Mouse (Mus musculus): Measurements from ENCODE around the gene Smarce1.

Gene Smarce1

GRCm38 (mm10) chr11:99226298-99226697, 4.5 kb downstream of the Smarce1 start:
- no peak for DNase-seq

DNA sequence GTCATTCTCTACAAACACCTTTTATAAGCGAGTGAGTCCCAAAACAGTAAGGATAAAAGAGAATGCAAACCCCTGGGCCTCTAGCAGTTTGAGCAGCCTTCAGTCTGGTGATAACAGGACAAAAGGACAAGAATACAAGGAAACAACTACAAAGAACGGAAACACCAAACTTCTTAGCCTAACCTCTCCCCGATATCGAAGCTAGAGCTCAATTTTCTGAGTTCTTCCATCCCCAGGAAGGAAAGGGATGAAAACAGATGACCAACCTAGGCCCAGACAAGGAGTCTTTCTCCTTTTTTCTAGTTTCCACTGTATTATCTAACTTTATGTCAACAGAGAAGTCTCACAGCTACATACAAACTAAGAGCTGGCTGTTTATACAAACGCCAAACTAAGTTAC, 7.5 kb downstream of the Smarce1 start:
- DNase-seq: no peak

DNA sequence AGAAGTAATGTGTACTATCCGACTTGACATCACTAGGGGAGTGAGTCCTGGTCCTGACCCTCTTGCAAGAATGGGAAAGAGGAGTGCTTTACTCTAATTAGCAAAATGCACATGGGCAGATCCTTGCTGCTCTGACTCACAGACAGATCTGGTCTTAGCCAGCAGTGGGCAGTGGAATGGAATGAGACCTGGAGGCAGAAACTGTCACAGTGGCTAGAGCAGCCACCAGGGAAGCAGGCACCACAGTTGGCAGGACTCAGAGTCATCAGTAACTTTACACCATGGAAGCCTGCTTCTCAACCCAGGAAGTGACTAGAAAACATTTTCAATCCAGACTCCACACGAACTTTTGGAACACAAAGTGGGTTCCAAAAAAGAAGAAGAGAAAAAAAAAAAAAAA, 9.0 kb downstream of the Smarce1 start:
- DNase-seq: no peak

DNA sequence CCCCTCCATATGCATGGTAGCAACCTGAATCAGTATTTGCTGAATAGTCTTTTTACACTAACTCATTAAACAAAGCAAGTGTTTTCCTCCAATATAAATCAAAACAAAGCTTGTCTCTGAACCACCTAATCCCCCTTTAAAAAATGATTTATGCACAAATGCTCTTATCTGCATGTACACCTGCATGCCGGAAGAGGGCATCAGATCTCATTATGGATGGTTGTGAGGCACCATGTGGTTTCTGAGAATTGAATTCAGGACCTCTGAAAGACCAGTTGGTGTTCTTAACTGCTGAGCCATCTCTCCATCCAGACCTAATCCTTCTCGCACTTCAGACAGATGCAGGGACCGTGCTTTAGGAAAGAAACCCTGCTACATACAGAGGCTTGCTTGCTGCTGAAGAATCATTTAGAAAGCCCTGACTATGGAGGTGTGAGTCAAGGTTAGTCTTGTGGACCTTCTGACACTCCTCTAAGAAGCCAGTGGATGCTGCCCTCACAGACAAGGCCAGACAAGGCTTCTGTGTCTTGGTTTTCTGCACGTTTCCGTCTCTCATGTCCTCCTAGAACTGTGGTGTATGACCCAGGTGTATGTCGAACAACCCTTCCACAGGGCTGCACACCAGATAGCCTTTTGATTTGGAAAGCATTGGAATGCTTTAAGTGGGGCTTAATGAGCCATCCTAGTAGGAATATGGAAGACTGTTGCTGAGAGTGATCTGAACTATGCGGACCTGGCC, 13.4 kb downstream of the Smarce1 start:
- no peak for DNase-seq

- no peak for DNase-seq
Measured at GRCm38 (mm10) chr11:99216181-99216580, 14.6 kb downstream of the Smarce1 start.

DNA sequence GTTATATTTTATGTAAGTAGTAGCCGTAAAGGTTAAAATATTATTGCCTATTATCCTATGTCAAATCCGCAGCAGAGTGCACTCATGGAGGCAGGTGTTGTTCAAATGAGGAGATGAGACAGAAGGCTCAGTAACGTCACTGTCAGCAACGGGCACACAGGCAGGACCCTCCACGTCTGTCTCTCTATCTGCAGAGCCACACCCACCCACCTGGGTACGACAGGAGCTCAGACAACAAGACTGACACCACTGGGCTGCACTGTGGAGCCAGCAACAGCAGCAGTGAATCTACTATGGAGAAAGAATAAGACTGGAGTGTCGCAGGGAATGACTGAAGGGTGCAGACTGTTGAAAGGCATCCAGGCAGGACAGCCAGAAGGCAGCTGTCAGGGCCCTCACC, 18.1 kb downstream of the Smarce1 start:
- DNase-seq: no peak

- DNase-seq: no peak
Measured at GRCm38 (mm10) chr11:99211964-99212363, 18.9 kb downstream of the Smarce1 start.

- DNase-seq: no peak
Measured at GRCm38 (mm10) chr11:99208105-99208669, 22.6 kb downstream of the Smarce1 start.

DNA sequence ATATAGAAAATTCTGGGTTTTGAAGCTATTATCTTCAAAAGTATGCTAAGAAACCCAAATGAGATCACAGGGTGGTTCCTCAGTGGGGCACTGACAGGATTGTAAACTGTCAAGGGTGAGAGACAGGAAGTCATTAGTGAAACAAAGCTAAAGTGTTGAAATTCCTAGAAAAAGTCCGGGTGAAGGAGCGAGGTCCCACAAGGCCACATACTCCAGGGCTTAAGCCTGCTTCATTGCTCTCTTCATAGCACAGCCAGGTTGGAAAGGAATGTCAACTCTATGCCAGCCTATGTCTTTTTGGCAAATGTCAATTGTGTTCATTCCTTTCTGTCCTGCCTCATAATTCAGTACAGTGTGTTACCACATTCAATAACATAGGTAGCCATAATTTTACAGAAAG, 23.4 kb downstream of the Smarce1 start:
- DNase-seq: no peak

- DNase-seq: no peak
Measured at GRCm38 (mm10) chr11:99206954-99207353, 23.9 kb downstream of the Smarce1 start.

DNA sequence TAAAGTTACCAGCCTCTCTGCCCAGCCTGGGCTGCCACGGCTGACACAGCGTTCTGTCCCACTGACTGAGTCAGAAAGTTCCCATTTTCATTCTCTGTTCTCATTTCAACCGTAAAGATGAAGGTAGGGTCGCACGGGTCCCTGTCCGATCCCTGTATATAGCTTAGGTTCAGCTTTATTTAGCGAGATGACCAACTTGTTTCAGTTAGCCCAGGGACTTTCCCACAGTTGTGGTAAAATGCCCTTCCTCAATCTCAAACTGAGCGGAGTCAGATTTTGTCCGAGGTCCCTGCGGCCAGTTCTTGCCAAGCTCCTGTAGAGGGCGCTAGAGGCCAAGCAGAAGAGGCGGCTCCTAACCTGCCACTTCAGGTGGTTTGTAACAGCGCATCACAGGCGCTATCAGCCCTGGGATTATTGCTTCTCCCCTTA, 41.6 kb downstream of the Smarce1 start:
- peak; percentile 17 to 46 for DNase-seq

- no peak for DNase-seq
Measured at GRCm38 (mm10) chr11:99187348-99187747, 43.5 kb downstream of the Smarce1 start.

DNA sequence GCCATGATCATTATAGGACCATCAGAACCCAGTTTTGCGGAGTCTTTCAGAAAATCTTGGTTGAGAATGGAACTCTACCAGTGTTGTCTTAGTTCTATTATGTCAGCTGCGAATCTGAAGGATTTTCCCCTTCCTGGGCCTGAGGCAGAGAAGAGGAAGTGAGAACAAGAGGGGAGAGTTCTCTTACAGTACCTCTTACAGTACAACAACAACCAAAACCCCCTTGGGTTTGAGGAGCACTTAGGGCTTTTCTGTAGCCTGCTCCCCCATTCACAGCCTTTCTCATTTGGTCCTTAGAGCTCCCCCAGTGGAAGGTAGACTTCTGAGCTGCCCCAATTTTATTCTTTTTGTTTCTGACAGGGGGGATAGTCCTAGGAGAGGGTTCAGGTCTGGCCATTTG, 44.0 kb downstream of the Smarce1 start:
- DNase-seq: no peak

DNA sequence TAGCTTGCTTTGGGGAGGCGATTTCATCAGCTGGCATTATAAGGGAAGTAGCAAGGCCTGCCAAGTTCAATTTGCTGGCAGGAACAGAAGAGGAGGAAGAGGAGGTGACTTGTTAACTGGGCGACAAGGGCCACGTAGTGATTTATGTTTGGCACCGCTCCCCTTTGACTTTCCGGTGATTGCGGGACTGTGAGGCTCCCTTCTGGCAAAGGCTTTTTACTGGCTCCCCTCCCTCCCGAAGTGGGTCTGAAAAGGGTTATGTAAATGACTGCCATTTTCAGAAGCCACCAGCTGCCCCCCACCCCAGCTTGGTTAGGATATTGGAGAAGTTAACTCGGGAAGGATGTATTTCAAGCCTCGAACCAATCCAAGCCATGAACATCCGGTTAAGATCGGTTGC, 48.2 kb downstream of the Smarce1 start:
- peak; percentile 7 to 8 for DNase-seq

GRCm38 (mm10) chr11:99180071-99180470, 50.7 kb downstream of the Smarce1 start:
- DNase-seq: no peak

DNA sequence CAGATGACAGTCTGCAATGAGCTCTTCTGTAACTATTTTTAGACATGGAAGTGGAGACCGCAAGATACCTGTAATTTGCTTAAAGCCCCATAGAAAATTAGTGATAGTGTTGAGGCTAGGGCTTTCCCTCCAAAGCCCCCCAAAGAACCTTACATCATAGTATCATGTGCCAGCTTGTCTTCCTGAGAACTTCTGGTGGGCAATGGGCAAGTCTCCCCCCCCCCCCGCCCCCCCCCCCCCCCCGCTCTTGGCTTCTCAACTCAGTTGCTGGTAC, 53.0 kb downstream of the Smarce1 start:
- DNase-seq: no peak

DNA sequence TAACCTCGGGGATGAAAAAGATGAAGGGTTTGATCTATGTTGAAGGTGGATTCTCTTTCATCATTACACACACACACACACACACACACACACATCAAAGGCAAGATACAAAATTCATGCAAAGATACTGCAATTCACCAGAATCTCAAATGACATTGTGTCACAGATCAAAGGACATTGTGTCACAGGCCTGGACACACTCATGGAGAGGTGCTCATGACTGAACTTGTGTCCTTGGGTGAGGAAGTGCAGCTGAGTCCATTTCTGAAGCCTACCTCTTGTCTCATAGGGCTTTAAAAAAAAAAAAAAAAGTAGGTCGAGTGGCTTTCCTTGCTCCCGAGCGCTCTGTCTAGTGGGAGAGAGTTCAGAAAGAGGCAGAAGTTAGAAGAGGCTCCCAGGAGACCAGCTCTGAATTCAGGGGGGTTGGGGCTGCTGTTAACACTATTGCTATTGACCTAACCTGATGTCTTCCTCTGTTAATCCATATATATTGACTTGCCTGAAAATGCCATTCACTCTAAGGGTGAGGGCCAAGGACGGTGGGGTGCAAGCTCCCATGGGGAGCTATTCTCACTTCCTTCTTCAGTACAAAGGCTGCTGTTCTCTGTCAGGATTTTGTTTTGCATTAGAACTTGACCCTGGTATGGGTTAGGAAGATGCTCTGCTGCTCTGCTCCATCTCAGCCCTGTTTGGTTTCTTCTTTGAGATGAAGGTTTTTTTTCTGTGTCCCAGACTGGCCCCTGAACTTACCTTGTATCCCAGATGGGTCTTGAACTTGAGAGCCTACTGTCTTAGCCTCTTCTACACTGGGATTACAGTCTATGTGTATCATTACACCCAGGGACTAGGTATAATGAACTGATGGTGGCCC, 53.5 kb downstream of the Smarce1 start:
- no peak for DNase-seq

GRCm38 (mm10) chr11:99172002-99172401, 58.8 kb downstream of the Smarce1 start:
- no peak for DNase-seq

GRCm38 (mm10) chr11:99171442-99171841, 59.4 kb downstream of the Smarce1 start:
- no peak for DNase-seq

- DNase-seq: no peak
Measured at GRCm38 (mm10) chr11:99170547-99171267, 60.1 kb downstream of the Smarce1 start.

- DNase-seq: no peak
Measured at GRCm38 (mm10) chr11:99170005-99170404, 60.8 kb downstream of the Smarce1 start.

- DNase-seq: no peak
Measured at GRCm38 (mm10) chr11:99169438-99169837, 61.4 kb downstream of the Smarce1 start.

- no peak for DNase-seq
Measured at GRCm38 (mm10) chr11:99168030-99168474, 62.8 kb downstream of the Smarce1 start.

Data from kidney, adult 8-10 months (tissue).